Mouse (Mus musculus) liver, embryonic 14.5 days (tissue): ENCODE data around the gene Uckl1. TPM values are rescaled to one million over a fixed set of nuclear protein-coding genes. Genes with fewer than 3 reads are reported as not detected.

Experiments
- ATAC-seq: fragments of 200-750 bp; cut with Nextera tagmentation; 2 replicates; pipeline ENCODE4 v1.8.0; 2017; ENCODE audit warnings: moderate number of reproducible peaks, mild to moderate bottlenecking, moderate library complexity; ENCODE audit not compliant: insufficient read depth
- DNase-seq, 3 experiments: peaks; one replicate each; pipeline ENCODE4 v3.0.0-alpha.2; 2012 to 2013; ENCODE audit warnings: low read depth in 3 of 3, low spot score in 3 of 3
- H3K27ac ChIP-seq: fragments of 300-500 bp; sonication (generic); 2 replicates; pipeline ENCODE4 v1.5.1; 2014; ENCODE audit warnings: moderate library complexity, mild to moderate bottlenecking, control low read depth, inconsistent platforms
- H3K27me3 ChIP-seq: fragments of 300-500 bp; sonication (generic); 2 replicates; pipeline ENCODE4 v1.6.1; 2014; ENCODE audit warnings: mild to moderate bottlenecking, low read length, moderate library complexity; ENCODE audit not compliant: control insufficient read depth, insufficient read depth
- H3K36me3 ChIP-seq: fragments of 300-500 bp; sonication (generic); replicated peaks from 2 replicates; pipeline ENCODE4 v1.6.1; 2014; ENCODE audit warnings: low read depth; ENCODE audit not compliant: control insufficient read depth, insufficient read depth
- H3K4me1 ChIP-seq, 2 experiments: fragments of 200-500 bp in 1 of 2; fragments of 300-500 bp in 1 of 2; sonication (generic) in 1 of 2; replicated peaks; 2 replicates each; pipeline ENCODE4 v1.6.1; 2012 to 2014; ENCODE audit warnings: antibody characterized with exemption in 1 of 2, inconsistent platforms in 1 of 2, low read length in 1 of 2; ENCODE audit not compliant: control insufficient read depth in 2 of 2, insufficient read depth in 2 of 2
- H3K4me2 ChIP-seq: fragments of 300-500 bp; sonication (generic); 2 replicates; pipeline ENCODE4 v1.6.1; 2014; ENCODE audit warnings: low read depth, mild to moderate bottlenecking, control low read depth, moderate library complexity
- H3K4me3 ChIP-seq, 2 experiments: fragments of 200-500 bp in 1 of 2; fragments of 300-500 bp in 1 of 2; sonication (generic) in 1 of 2; 2 replicates each; pipeline ENCODE4 v1.5.1; 2012 to 2014; ENCODE audit warnings: low read depth in 2 of 2, low read length in 2 of 2, mild to moderate bottlenecking in 2 of 2, control low read depth in 1 of 2, inconsistent platforms in 1 of 2, moderate library complexity in 1 of 2; ENCODE audit not compliant: insufficient read depth in 1 of 2
- H3K9ac ChIP-seq: fragments of 300-500 bp; sonication (generic); replicated peaks from 2 replicates; pipeline ENCODE4 v1.6.1; 2014; ENCODE audit warnings: mild to moderate bottlenecking, control low read depth, moderate library complexity
- H3K9me3 ChIP-seq: fragments of 300-500 bp; sonication (generic); 2 replicates; pipeline ENCODE4 v1.6.1; 2016; ENCODE audit warnings: low read length, mixed read lengths; ENCODE audit not compliant: control insufficient read depth
- CTCF ChIP-seq: IDR thresholded peaks from 2 replicates; pipeline ENCODE4 v1.5.1; 2016; ENCODE audit warnings: antibody characterized with exemption, low read depth, control low read depth
- EP300 ChIP-seq: IDR thresholded peaks from 2 replicates; pipeline ENCODE4 v1.6.1; 2016; ENCODE audit warnings: antibody characterized with exemption, low read depth
- WGBS: fragments of 180-500 bp; shearing (Covaris S2); extraction: QIAGEN DNeasy Blood & Tissue Kit; methylation state at CpG from one replicate; pipeline ENCODE4 v1.1.7; 2014; ENCODE audit not compliant: insufficient replicate concordance; 5-methylcytosine and 5-hydroxymethylcytosine counted together
- polyA plus RNA-seq, 2 experiments: library from polyadenylated mRNA; depleted of rRNA in 1 of 2; stranded (reverse) in 1 of 2; unstranded in 1 of 2; fragments of >200 nt; fragmentation: Nextera tagmentation in 1 of 2; extraction: Ambion mirVana in 1 of 2; gene quantifications; 2 replicates each; pipeline versions ENCODE4 v1.2.1 to v1.2.3; 2012 to 2014

The Uckl1 gene
- polyA plus RNA-seq, 2 experiments = 18.7 to 33.3 TPM

DNA sequence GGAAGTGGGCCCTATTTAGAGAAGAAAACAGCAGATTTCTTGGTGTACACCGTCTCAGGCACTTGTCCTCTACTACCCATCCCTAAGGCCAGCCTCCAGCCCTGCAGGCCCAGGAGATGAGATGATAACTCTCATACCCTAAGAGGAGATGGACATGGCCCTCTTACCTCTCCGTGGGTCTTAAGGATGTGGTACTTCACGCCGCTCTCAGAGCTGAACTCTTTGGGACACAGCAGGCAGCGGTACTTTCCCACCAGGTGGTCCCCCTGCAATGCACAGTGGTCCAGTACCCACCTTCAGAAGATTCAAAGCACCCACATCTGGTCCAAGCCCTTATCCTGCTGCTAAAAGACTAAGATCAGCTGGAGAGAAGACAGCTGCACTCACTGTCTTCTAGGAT lies 814 bp upstream of the Uckl1 start:
- ATAC-seq (no peak), DNase-seq (no peak)
- no peak overlapping the region for H3K4me2 ChIP-seq
- H3K27ac ChIP-seq = no peak overlapping the region
- 81% methylated on average over 5 of the region's 5 CpGs for WGBS
- TF ChIP-seq CTCF = no peak
- TF ChIP-seq EP300 = no peak
- no peak overlapping the region for H3K4me3 ChIP-seq
- no peaks in the 10 kb centered on the region for H3K9me3 ChIP-seq
- no peaks in the 10 kb centered on the region for H3K27me3 ChIP-seq
- peaks cover 3% of the 10 kb centered on the region for H3K36me3 ChIP-seq
- H3K4me1 ChIP-seq = peaks cover 4 to 9% of the 10 kb centered on the region in 2 experiments
- no peak overlapping the region for H3K9ac ChIP-seq

DNA sequence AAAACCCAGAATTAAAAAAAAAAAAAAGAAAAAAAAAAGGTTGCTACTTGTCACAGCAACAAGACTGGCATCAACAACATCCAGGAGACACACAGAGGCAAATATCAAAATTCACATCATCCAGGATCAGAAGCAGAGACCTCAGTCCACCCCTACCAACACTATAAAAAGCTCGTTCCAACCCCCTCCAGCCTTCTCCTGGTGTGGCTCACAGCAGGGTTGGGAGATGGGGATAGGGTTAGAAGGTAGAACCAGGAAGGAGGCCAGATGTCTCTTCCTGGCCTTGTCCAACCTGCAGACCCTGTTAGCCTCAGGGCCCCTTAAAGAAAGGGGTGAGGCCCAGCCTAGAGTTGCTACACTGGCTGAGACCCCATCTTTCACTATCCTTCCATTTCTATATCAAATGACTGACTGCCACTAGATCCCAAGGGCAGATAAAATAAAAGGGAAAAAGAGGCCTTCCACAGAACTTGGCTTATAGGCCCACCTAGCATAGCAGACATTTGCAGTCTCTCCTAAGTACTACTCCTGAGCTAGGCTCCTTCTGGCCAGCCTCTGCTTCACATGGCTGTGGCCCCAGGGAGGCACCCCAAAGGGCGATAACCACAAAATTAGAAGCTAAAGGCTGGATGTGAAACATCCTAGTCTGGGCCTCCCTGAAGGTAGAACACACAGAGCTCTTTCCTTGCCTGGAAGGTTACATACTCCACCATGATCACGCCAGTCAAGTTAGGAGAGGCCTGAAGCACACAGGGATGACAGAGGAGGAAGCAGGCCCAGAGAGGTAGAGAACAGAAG lies 1.0 kb downstream of the Uckl1 start:
- Histone ChIP-seq H3K4me2 (no peak overlapping the region), H3K9ac (no peak overlapping the region), H3K4me1 (peaks cover 14 to 26% of the 10 kb centered on the region in 2 experiments), H3K27ac (no peak overlapping the region), H3K36me3 (peaks cover 3% of the 10 kb centered on the region), H3K9me3 (no peaks in the 10 kb centered on the region), H3K4me3 (no peak overlapping the region), H3K27me3 (no peaks in the 10 kb centered on the region)
- DNase-seq (no peak), ATAC-seq (no peak)
- WGBS = 67% methylated on average over 3 of the region's 3 CpGs
- TF ChIP-seq EP300 (no peak), CTCF (no peak)

- ATAC-seq (no peak), DNase-seq (no peak)
- Histone ChIP-seq H3K9ac (no peak overlapping the region), H3K9me3 (no peaks in the 10 kb centered on the region), H3K4me2 (no peak overlapping the region), H3K27me3 (no peaks in the 10 kb centered on the region), H3K27ac (no peak overlapping the region), H3K4me1 (peaks cover 21 to 33% of the 10 kb centered on the region in 2 experiments), H3K4me3 (no peak overlapping the region), H3K36me3 (peaks cover 3% of the 10 kb centered on the region)
- 68% methylated on average over 1 of the region's 1 CpGs for WGBS
- TF ChIP-seq EP300 (no peak), CTCF (no peak)
Measured at GRCm38 (mm10) chr2:181582939-181583338, 1.8 kb downstream of the Uckl1 start.

DNA sequence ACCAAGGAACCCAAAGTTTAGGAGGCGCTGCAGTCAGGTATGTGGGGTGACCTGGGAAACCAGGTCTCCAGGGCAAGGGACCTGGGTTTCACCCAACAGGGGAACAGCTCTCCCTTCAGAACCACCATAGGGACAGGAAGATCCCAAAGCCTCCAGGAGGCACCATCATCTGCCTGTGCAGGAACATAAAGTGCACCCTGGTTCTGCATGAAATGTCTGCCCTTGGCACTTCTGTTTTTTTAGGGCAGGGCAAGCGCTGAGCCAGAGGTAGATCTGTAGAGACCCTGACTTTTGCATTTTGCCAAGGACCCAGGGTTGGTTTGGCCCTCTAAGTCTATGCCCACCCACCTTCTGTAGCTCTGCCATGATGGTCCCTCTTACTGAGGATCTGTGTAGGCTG lies 2.3 kb downstream of the Uckl1 start:
- no peak overlapping the region for H3K9ac ChIP-seq
- 84% methylated on average over 2 of the region's 2 CpGs for WGBS
- peaks cover 3% of the 10 kb centered on the region for H3K36me3 ChIP-seq
- DNase-seq (no peak), ATAC-seq (no peak)
- H3K4me1 ChIP-seq = peaks cover 27 to 39% of the 10 kb centered on the region in 2 experiments
- peak overlapping the region in 1 of 2 experiments; percentile 63; a peak in 1 of 4 replicates for H3K4me3 ChIP-seq
- H3K9me3 ChIP-seq = no peaks in the 10 kb centered on the region
- no peaks in the 10 kb centered on the region for H3K27me3 ChIP-seq
- peak overlapping the region; percentile 87 for H3K4me2 ChIP-seq
- TF ChIP-seq EP300 (no peak), CTCF (no peak)
- H3K27ac ChIP-seq = no peak overlapping the region

DNA sequence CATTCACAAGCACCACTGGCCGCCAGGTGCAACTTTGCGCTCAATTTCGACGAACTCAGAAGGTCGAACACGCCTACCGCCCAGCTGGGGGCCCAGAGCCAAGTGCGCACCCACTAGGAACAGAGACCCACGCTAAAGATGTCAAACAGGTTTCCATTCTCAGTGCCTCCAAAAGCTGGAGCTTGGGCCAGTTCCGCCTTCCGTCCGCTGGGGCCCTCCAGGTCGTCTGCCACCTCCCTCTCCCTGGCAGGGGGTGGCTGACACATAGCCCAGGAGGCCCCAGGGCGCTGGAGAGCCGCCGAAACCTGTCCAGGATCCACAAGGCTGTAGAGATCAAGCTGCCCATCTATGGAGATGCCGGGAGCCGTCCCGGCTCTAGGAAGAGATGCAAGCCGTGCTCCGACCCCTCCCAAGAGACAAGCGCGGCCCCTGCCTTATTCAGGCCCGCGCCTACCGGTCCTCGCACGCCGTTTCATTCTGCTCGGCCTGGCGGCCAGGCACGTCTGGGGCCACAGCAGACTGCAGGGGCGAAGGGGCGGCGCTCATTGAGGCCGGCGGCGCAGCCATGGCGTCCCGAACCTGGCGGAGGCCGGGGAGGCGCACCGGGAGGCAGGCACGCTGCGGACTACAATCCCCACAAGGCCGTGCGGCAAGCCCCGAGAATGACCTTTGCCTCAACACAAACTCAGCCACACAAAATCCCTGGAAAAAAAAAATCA lies 3.1 kb downstream of the Uckl1 start:
- H3K36me3 ChIP-seq = no peaks in the 10 kb centered on the region; the same call in none of the 2 replicates
- peak overlapping the region; percentile 63 to 69 for H3K4me3 ChIP-seq
- H3K9ac ChIP-seq = peak overlapping the region; percentile 66
- peak overlapping the region; percentile 87 for H3K4me2 ChIP-seq
- ATAC-seq (peak; percentile 73), DNase-seq (peak; percentile 62 to 64 (median 62))
- peak overlapping the region; percentile 69 for H3K27ac ChIP-seq
- peaks cover 34 to 47% of the 10 kb centered on the region in 2 experiments for H3K4me1 ChIP-seq
- WGBS = under 1% methylated on average over 49 of the region's 49 CpGs
- H3K9me3 ChIP-seq = no peaks in the 10 kb centered on the region
- H3K27me3 ChIP-seq = no peaks in the 10 kb centered on the region
- no peak for TF ChIP-seq CTCF
- TF ChIP-seq EP300 = 0 out of 2 replicates have a peak, but pooled peaks have one; percentile 4
